Mouse (Mus musculus) cerebellum, adult 2 months (tissue): ENCODE measurements at regions not wholly inside any gene's neighbourhood (a gene's known extent, or its start where the extent isn't known, plus 50 kb on each side); places are given as distances from the start of the nearest gene placed in this dataset.

Experiments used
- DNase-seq, 2 experiments: peaks; one replicate each; pipeline ENCODE4 v3.0.0; 2021
- H3K27ac ChIP-seq: fragments of 200-500 bp; 2 replicates; pipeline ENCODE4 v1.5.1; 2012; ENCODE audit warnings: low read length, control low read depth, inconsistent platforms; ENCODE audit not compliant: insufficient read depth
- H3K27me3 ChIP-seq: fragments of 200-500 bp; 2 replicates; pipeline ENCODE4 v1.6.1; 2012; ENCODE audit warnings: inconsistent platforms, mild to moderate bottlenecking, low read length, moderate library complexity; ENCODE audit not compliant: control insufficient read depth, insufficient read depth
- H3K4me1 ChIP-seq: fragments of 200-500 bp; 2 replicates; pipeline ENCODE4 v1.6.1; 2011; ENCODE audit warnings: low read length; ENCODE audit not compliant: control insufficient read depth, insufficient read depth
- H3K4me3 ChIP-seq: fragments of 200-500 bp; replicated peaks from 2 replicates; pipeline ENCODE3; 2011; ENCODE audit warnings: mild to moderate bottlenecking, low read depth, low read length, control low read depth; ENCODE audit not compliant: insufficient read depth
- CTCF ChIP-seq: fragments of 200-500 bp; IDR thresholded peaks from 2 replicates; pipeline ENCODE4 v1.5.1; 2011; ENCODE audit warnings: low read depth, mild to moderate bottlenecking, control low read depth, low read length, moderate library complexity, borderline replicate concordance; ENCODE audit not compliant: insufficient read depth
- POLR2A ChIP-seq: fragments of 200-500 bp; IDR thresholded peaks from 2 replicates; pipeline ENCODE4 v1.6.1; 2011; ENCODE audit warnings: low read length, control low read depth, borderline replicate concordance; ENCODE audit not compliant: insufficient read depth
- WGBS: fragments of 180-500 bp; shearing (Covaris S2); methylation state at CpG from one replicate; pipeline ENCODE4 v1.1.7; 2018; 5-methylcytosine and 5-hydroxymethylcytosine counted together

GRCm38 (mm10) chr6:117305736-117306250 lies 137.5 kb downstream of the Cxcl12 start:
- no peak for TF ChIP-seq CTCF
- TF ChIP-seq POLR2A, result no peak
- WGBS, result 52% methylated on average over 4 of the region's 4 CpGs
- DNase-seq, result no peak
- no peak overlapping the region for H3K4me3 ChIP-seq
- H3K4me1 ChIP-seq, result no peaks in the 10 kb centered on the region
- no peaks in the 10 kb centered on the region for H3K27me3 ChIP-seq
- H3K27ac ChIP-seq, result no peak overlapping the region

GRCm38 (mm10) chr6:117308636-117309035 lies 140.3 kb downstream of the Cxcl12 start:
- Histone ChIP-seq H3K27me3 (no peaks in the 10 kb centered on the region), H3K4me1 (no peaks in the 10 kb centered on the region), H3K4me3 (no peak overlapping the region), H3K27ac (no peak overlapping the region)
- 52% methylated on average over 2 of the region's 2 CpGs for whole genome bisulfite sequencing
- DNase-seq, result no peak
- no peak for TF ChIP-seq POLR2A
- TF ChIP-seq CTCF, result no peak

GRCm38 (mm10) chr6:117312891-117313781 lies 144.8 kb downstream of the Cxcl12 start:
- 69% methylated on average over 13 of the region's 13 CpGs for WGBS

GRCm38 (mm10) chr6:117313944-117314566 lies 145.7 kb downstream of the Cxcl12 start:
- no peak for DNase-seq
- no peak overlapping the region for H3K4me3 ChIP-seq
- H3K4me1 ChIP-seq, result no peaks in the 10 kb centered on the region
- H3K27me3 ChIP-seq, result no peaks in the 10 kb centered on the region
- TF ChIP-seq CTCF (no peak), POLR2A (no peak)
- no peak overlapping the region for H3K27ac ChIP-seq
- WGBS, result 59% methylated on average over 6 of the region's 6 CpGs

More at GRCm38 (mm10) chr6:117312891-117313781, 144.8 kb downstream of the Cxcl12 start:
- TF ChIP-seq POLR2A (no peak), CTCF (no peak)
- Histone ChIP-seq H3K27ac (no peak overlapping the region), H3K4me1 (no peaks in the 10 kb centered on the region), H3K4me3 (no peak overlapping the region), H3K27me3 (no peaks in the 10 kb centered on the region)
- DNase-seq, result no peak

- no peak overlapping the region for H3K27ac ChIP-seq
- no peaks in the 10 kb centered on the region for H3K27me3 ChIP-seq
- DNase-seq, result no peak
- TF ChIP-seq POLR2A, result no peak
- no peak for TF ChIP-seq CTCF
- H3K4me3 ChIP-seq, result no peak overlapping the region
- H3K4me1 ChIP-seq, result no peaks in the 10 kb centered on the region
Observed at GRCm38 (mm10) chr6:117323301-117323700, 155.0 kb downstream of the Cxcl12 start.

- H3K4me1 ChIP-seq, result no peaks in the 10 kb centered on the region
- no peak for TF ChIP-seq POLR2A
- no peak for TF ChIP-seq CTCF
- 77% methylated on average over 3 of the region's 3 CpGs for WGBS
- no peaks in the 10 kb centered on the region for H3K27me3 ChIP-seq
- H3K4me3 ChIP-seq, result no peak overlapping the region
- no peak overlapping the region for H3K27ac ChIP-seq
- DNase-seq, result no peak
Observed at GRCm38 (mm10) chr6:117323850-117324249, 155.5 kb downstream of the Cxcl12 start.

- WGBS, result 38% methylated on average over 18 of the region's 18 CpGs
- Histone ChIP-seq H3K4me1 (no peaks in the 10 kb centered on the region), H3K27ac (no peak overlapping the region), H3K4me3 (no peak overlapping the region), H3K27me3 (no peaks in the 10 kb centered on the region)
- no peak for DNase-seq
- TF ChIP-seq POLR2A, result no peak
- no peak for TF ChIP-seq CTCF
Observed at GRCm38 (mm10) chr6:117326835-117327775, 158.8 kb downstream of the Cxcl12 start.
